Mouse (Mus musculus) cerebral cortex, adult 2 months (tissue): ENCODE data around the gene Usp4.

Source experiments
- WGBS: fragments of 180-500 bp; shearing (Covaris S2); methylation state at CpG from one replicate; pipeline ENCODE4 v1.1.7; 2018; 5-methylcytosine and 5-hydroxymethylcytosine counted together

Gene Usp4

GRCm38 (mm10) chr9:108411381-108411942 lies 63.8 kb downstream of the Usp4 start:
- 42% methylated on average over 9 of the region's 9 CpGs for WGBS

- WGBS, result 73% methylated on average over 1 of the region's 1 CpGs
These were observed 64.6 kb downstream of the Usp4 start for GRCm38 (mm10) chr9:108412221-108412620.

GRCm38 (mm10) chr9:108428384-108428783 lies 80.7 kb downstream of the Usp4 start, which contains the start of gene Ccdc36:
TSS of gene Ccdc36 (minus strand) at chr9:108428484.

GRCm38 (mm10) chr9:108431431-108432067 lies 83.9 kb downstream of the Usp4 start:
- WGBS, result 60% methylated on average over 32 of the region's 32 CpGs

- WGBS, result 79% methylated on average over 3 of the region's 3 CpGs
These were observed 88.5 kb downstream of the Usp4 start, which contains the start of gene BC048562 for GRCm38 (mm10) chr9:108436182-108436581. TSS of gene BC048562 (plus strand) at chr9:108436482.

- 64% methylated on average over 6 of the region's 6 CpGs for WGBS
These were observed 91.5 kb downstream of the Usp4 start for GRCm38 (mm10) chr9:108439176-108439575.

- 32% methylated on average over 5 of the region's 5 CpGs for WGBS
These were observed 92.8 kb downstream of the Usp4 start for GRCm38 (mm10) chr9:108440485-108440884.

- WGBS, result 34% methylated on average over 11 of the region's 11 CpGs
These were observed 93.7 kb downstream of the Usp4 start for GRCm38 (mm10) chr9:108441236-108441919.
